Mouse (Mus musculus) hindbrain, embryonic 15.5 days (tissue): ENCODE measurements around the gene Egfl7. TPM values are rescaled to one million over a fixed set of nuclear protein-coding genes. Genes with fewer than 3 reads are reported as not detected.
A peak's percentile ranks its signal among the peaks of the same experiment; 100 is the strongest.

Source experiments
- ATAC-seq: fragments of 200-750 bp; cut with Nextera tagmentation; 2 replicates; pipeline ENCODE4 v1.8.0; 2017; ENCODE audit warnings: low read depth, moderate number of reproducible peaks, moderate TSS enrichment; ENCODE audit not compliant: low FRiP score
- H3K27ac ChIP-seq: fragments of 300-500 bp; sonication (generic); replicated peaks from 2 replicates; pipeline ENCODE4 v1.5.1; 2015; ENCODE audit warnings: mild to moderate bottlenecking, inconsistent platforms
- H3K27me3 ChIP-seq: fragments of 300-500 bp; sonication (generic); 2 replicates; pipeline ENCODE4 v1.6.1; 2015; ENCODE audit warnings: control low read depth, inconsistent platforms
- H3K36me3 ChIP-seq: fragments of 300-500 bp; sonication (generic); 2 replicates; pipeline ENCODE4 v1.6.1; 2015; ENCODE audit warnings: control low read depth, inconsistent platforms
- H3K4me1 ChIP-seq: fragments of 300-500 bp; sonication (generic); replicated peaks from 2 replicates; pipeline ENCODE4 v1.6.1; 2015; ENCODE audit warnings: control low read depth, inconsistent platforms
- H3K4me2 ChIP-seq: fragments of 300-500 bp; sonication (generic); 2 replicates; pipeline ENCODE4 v1.6.1; 2015; ENCODE audit warnings: moderate library complexity, mild to moderate bottlenecking, inconsistent platforms
- H3K4me3 ChIP-seq: fragments of 300-500 bp; sonication (generic); 2 replicates; pipeline ENCODE4 v1.5.1; 2015; ENCODE audit warnings: mild to moderate bottlenecking, inconsistent platforms
- H3K9ac ChIP-seq: fragments of 300-500 bp; sonication (generic); 2 replicates; pipeline ENCODE4 v1.6.1; 2015; ENCODE audit warnings: inconsistent platforms
- H3K9me3 ChIP-seq: fragments of 300-500 bp; sonication (generic); 2 replicates; pipeline ENCODE4 v1.6.1; 2016; ENCODE audit warnings: control low read depth, inconsistent platforms
- WGBS: fragments of 180-500 bp; shearing (Covaris S2); methylation state at CpG from one replicate; pipeline ENCODE4 v1.1.7; 2015; 5-methylcytosine and 5-hydroxymethylcytosine counted together
- polyA plus RNA-seq: library from polyadenylated mRNA; unstranded; fragments of >200 nt; fragmentation: Nextera tagmentation; extraction: Ambion mirVana; gene quantifications from 2 replicates; pipeline ENCODE4 v1.2.1, GENCODE M21; 2015

Gene Egfl7
- polyA plus RNA-seq, 1 experiment from 2014 or later: 70.7 TPM

- Histone ChIP-seq H3K27ac (no peak overlapping the region; the same call in 1 of the 2 replicates), H3K27me3 (no peaks in the 10 kb centered on the region), H3K9me3 (no peaks in the 10 kb centered on the region), H3K4me2 (no peak overlapping the region), H3K4me1 (peaks cover 14% of the 10 kb centered on the region), H3K36me3 (no peaks in the 10 kb centered on the region), H3K9ac (no peak overlapping the region), H3K4me3 (peak overlapping the region; percentile 66)
- WGBS: 56% methylated on average over 6 of the region's 6 CpGs
- no peak for ATAC-seq
Observed at GRCm38 (mm10) chr2:26585713-26586112, 5.9 kb downstream of the Egfl7 start.

GRCm38 (mm10) chr2:26586294-26587043 lies 6.7 kb downstream of the Egfl7 start, which contains the start of gene Gm20532:
Gene Gm20532 (plus strand): TSS chr2:26586639.
- Histone ChIP-seq H3K36me3 (no peaks in the 10 kb centered on the region), H3K27ac (peak within 1 kb of the TSS; percentile 52), H3K4me3 (peak within 1 kb of the TSS; percentile 66), H3K4me1 (peaks cover 14% of the 10 kb centered on the region), H3K4me2 (peak within 1 kb of the TSS; percentile 87), H3K9me3 (no peaks in the 10 kb centered on the region), H3K27me3 (no peaks in the 10 kb centered on the region), H3K9ac (peak within 1 kb of the TSS; percentile 61)
- under 1% methylated on average over 64 of the region's 65 CpGs for WGBS
- ATAC-seq: peak; percentile 86

- 5% methylated on average over 11 of the region's 11 CpGs for WGBS
- Histone ChIP-seq H3K4me3 (peak overlapping the region; percentile 66), H3K27me3 (no peaks in the 10 kb centered on the region), H3K9ac (peak overlapping the region; percentile 61), H3K27ac (peak overlapping the region; percentile 26), H3K4me2 (peak overlapping the region; percentile 87), H3K9me3 (no peaks in the 10 kb centered on the region), H3K36me3 (no peaks in the 10 kb centered on the region), H3K4me1 (peaks cover 14% of the 10 kb centered on the region)
- ATAC-seq: no peak
Observed at GRCm38 (mm10) chr2:26587044-26587405, 7.2 kb downstream of the Egfl7 start.

- no peak for ATAC-seq
Observed at GRCm38 (mm10) chr2:26588573-26588972, 8.8 kb downstream of the Egfl7 start.

GRCm38 (mm10) chr2:26589284-26589683 lies 9.5 kb downstream of the Egfl7 start:
- no peak overlapping the region for H3K4me3 ChIP-seq
- H3K27me3 ChIP-seq: no peaks in the 10 kb centered on the region
- H3K4me2 ChIP-seq: no peak overlapping the region
- WGBS: 92% methylated on average over 10 of the region's 10 CpGs
- no peaks in the 10 kb centered on the region for H3K36me3 ChIP-seq
- H3K9me3 ChIP-seq: no peaks in the 10 kb centered on the region
- ATAC-seq: no peak
- no peak overlapping the region for H3K9ac ChIP-seq
- peaks cover 14% of the 10 kb centered on the region for H3K4me1 ChIP-seq
- H3K27ac ChIP-seq: no peak overlapping the region

More at GRCm38 (mm10) chr2:26588573-26588972, 8.8 kb downstream of the Egfl7 start:
- Histone ChIP-seq H3K9me3 (no peaks in the 10 kb centered on the region), H3K4me3 (no peak overlapping the region), H3K4me2 (peak overlapping the region; percentile 16; the same call in 1 of the 2 replicates), H3K27me3 (no peaks in the 10 kb centered on the region), H3K9ac (no peak overlapping the region), H3K27ac (no peak overlapping the region), H3K36me3 (no peaks in the 10 kb centered on the region), H3K4me1 (peaks cover 14% of the 10 kb centered on the region)
- 56% methylated on average over 4 of the region's 4 CpGs for WGBS

- H3K4me1 ChIP-seq: peaks cover 14% of the 10 kb centered on the region
- H3K4me2 ChIP-seq: peak overlapping the region; percentile 2; the same call in 1 of the 2 replicates
- ATAC-seq: no peak
- H3K9me3 ChIP-seq: no peaks in the 10 kb centered on the region
- 91% methylated on average over 7 of the region's 7 CpGs for WGBS
- no peak overlapping the region for H3K27ac ChIP-seq
- no peak overlapping the region for H3K4me3 ChIP-seq
- H3K27me3 ChIP-seq: no peaks in the 10 kb centered on the region
- no peaks in the 10 kb centered on the region for H3K36me3 ChIP-seq
- H3K9ac ChIP-seq: no peak overlapping the region
Observed at GRCm38 (mm10) chr2:26590282-26590681, 10.5 kb downstream of the Egfl7 start.

GRCm38 (mm10) chr2:26590962-26591361 lies 11.1 kb downstream of the Egfl7 start:
- Histone ChIP-seq H3K4me1 (peaks cover 14% of the 10 kb centered on the region), H3K9me3 (no peaks in the 10 kb centered on the region), H3K4me2 (0 out of 2 replicates have a peak overlapping the region, but pooled peaks have one; percentile 2), H3K36me3 (no peaks in the 10 kb centered on the region), H3K27me3 (no peaks in the 10 kb centered on the region), H3K9ac (no peak overlapping the region), H3K4me3 (no peak overlapping the region), H3K27ac (no peak overlapping the region)
- 90% methylated on average over 7 of the region's 7 CpGs for WGBS
- ATAC-seq: no peak

- 84% methylated on average over 12 of the region's 12 CpGs for WGBS
- Histone ChIP-seq H3K4me1 (peaks cover 10% of the 10 kb centered on the region), H3K27ac (no peak overlapping the region), H3K36me3 (no peaks in the 10 kb centered on the region), H3K9ac (no peak overlapping the region), H3K4me3 (no peak overlapping the region), H3K27me3 (no peaks in the 10 kb centered on the region), H3K4me2 (no peak overlapping the region), H3K9me3 (no peaks in the 10 kb centered on the region)
- no peak for ATAC-seq
Observed at GRCm38 (mm10) chr2:26591416-26591815, 11.6 kb downstream of the Egfl7 start.

- Histone ChIP-seq H3K9me3 (no peaks in the 10 kb centered on the region), H3K4me2 (no peak overlapping the region), H3K4me3 (no peak overlapping the region), H3K4me1 (no peaks in the 10 kb centered on the region), H3K27ac (no peak overlapping the region), H3K9ac (no peak overlapping the region), H3K36me3 (no peaks in the 10 kb centered on the region), H3K27me3 (no peaks in the 10 kb centered on the region)
- 81% methylated on average over 9 of the region's 9 CpGs for WGBS
- no peak for ATAC-seq
Observed at GRCm38 (mm10) chr2:26593211-26594021, 13.6 kb downstream of the Egfl7 start.

- Histone ChIP-seq H3K4me1 (no peaks in the 10 kb centered on the region), H3K4me2 (no peak overlapping the region), H3K27me3 (no peaks in the 10 kb centered on the region), H3K9me3 (no peaks in the 10 kb centered on the region), H3K9ac (no peak overlapping the region), H3K36me3 (no peaks in the 10 kb centered on the region), H3K4me3 (no peak overlapping the region), H3K27ac (no peak overlapping the region)
- no peak for ATAC-seq
- WGBS: 70% methylated on average over 9 of the region's 9 CpGs
Observed at GRCm38 (mm10) chr2:26594022-26594346, 14.2 kb downstream of the Egfl7 start.

- Histone ChIP-seq H3K36me3 (no peaks in the 10 kb centered on the region), H3K27me3 (no peaks in the 10 kb centered on the region), H3K4me2 (no peak overlapping the region), H3K9ac (no peak overlapping the region), H3K27ac (no peak overlapping the region), H3K4me3 (no peak overlapping the region), H3K9me3 (no peaks in the 10 kb centered on the region), H3K4me1 (no peaks in the 10 kb centered on the region)
- no peak for ATAC-seq
- WGBS: 88% methylated on average over 7 of the region's 7 CpGs
Observed at GRCm38 (mm10) chr2:26594461-26594933, 14.7 kb downstream of the Egfl7 start.
